Mouse (Mus musculus) CH12.LX (cell line): Measurements from ENCODE around the gene Zcwpw1. TPM values are rescaled to one million over a fixed set of nuclear protein-coding genes. Genes with fewer than 3 reads are reported as not detected.

Source experiments
- DNase-seq: peaks from one replicate; pipeline ENCODE4 v3.0.0-alpha.2; 2013; ENCODE audit errors: extremely low read depth
- H3K27ac ChIP-seq: 2 replicates; pipeline ENCODE4 v1.5.1; 2012; ENCODE audit warnings: low read depth, mild to moderate bottlenecking, control low read depth, moderate library complexity; ENCODE audit not compliant: insufficient read depth
- H3K27me3 ChIP-seq: replicated peaks from 2 replicates; pipeline ENCODE3; 2012; ENCODE audit warnings: inconsistent platforms
- H3K36me3 ChIP-seq, 2 experiments: replicated peaks in 1 of 2; 2 replicates each; pipeline versions ENCODE3 to v1.6.1; 2012; ENCODE audit warnings: inconsistent platforms in 1 of 2, low read length in 1 of 2, mild to moderate bottlenecking in 1 of 2, mixed read lengths in 1 of 2, moderate library complexity in 1 of 2; ENCODE audit not compliant: control insufficient read depth in 1 of 2, insufficient read depth in 1 of 2
- H3K4me1 ChIP-seq, 2 experiments: 2 replicates each; pipeline ENCODE4 v1.6.1; 2012; ENCODE audit warnings: inconsistent platforms in 1 of 2, moderate library complexity in 1 of 2; ENCODE audit not compliant: insufficient read depth in 2 of 2, control insufficient read depth in 1 of 2
- H3K4me2 ChIP-seq: 2 replicates; pipeline ENCODE4 v1.6.1; 2012; ENCODE audit warnings: low read depth, mild to moderate bottlenecking, control low read depth; ENCODE audit not compliant: poor library complexity, insufficient read depth, severe bottlenecking
- H3K4me3 ChIP-seq, 3 experiments: fragments of 150-350 bp in 1 of 3; sonication (generic) in 1 of 3; replicated peaks in 1 of 3; 2 replicates each; pipeline versions ENCODE3 to v1.5.1; 2011 to 2012; ENCODE audit warnings: low read depth in 2 of 3, low read length in 2 of 3, mild to moderate bottlenecking in 2 of 3, moderate library complexity in 2 of 3, control low read depth in 1 of 3, improper control_type of control experiment in 1 of 3, inconsistent platforms in 1 of 3, mixed read lengths in 1 of 3; ENCODE audit not compliant: poor library complexity in 1 of 3
- H3K79me2 ChIP-seq: replicated peaks from 2 replicates; pipeline ENCODE4 v1.6.1; 2012; ENCODE audit warnings: mild to moderate bottlenecking, moderate library complexity; ENCODE audit not compliant: control insufficient read depth, poor library complexity, insufficient read depth, severe bottlenecking; ENCODE audit errors: extremely low read depth
- H3K9ac ChIP-seq: 2 replicates; pipeline ENCODE4 v1.6.1; 2012; ENCODE audit warnings: low read depth, mild to moderate bottlenecking, control low read depth, moderate library complexity; ENCODE audit not compliant: insufficient read depth
- H3K9me3 ChIP-seq: replicated peaks from 2 replicates; pipeline ENCODE3; 2012; ENCODE audit warnings: low read length, inconsistent platforms, mixed read lengths
- BHLHE40 ChIP-seq: IDR thresholded peaks from 2 replicates; pipeline ENCODE4 v1.6.1; 2011; ENCODE audit warnings: mild to moderate bottlenecking, low read depth, low read length, improper control_type of control experiment
- CHD1 ChIP-seq: IDR thresholded peaks from 2 replicates; pipeline ENCODE4 v1.6.1; 2012; ENCODE audit warnings: low read depth, low read length, improper control_type of control experiment, inconsistent platforms
- CTCF ChIP-seq, 2 experiments: IDR thresholded peaks in 1 of 2; conservative IDR thresholded peaks in 1 of 2; 2 replicates each; pipeline ENCODE4 v1.5.1; 2011 to 2012; ENCODE audit warnings: low read depth in 2 of 2, low read length in 2 of 2, improper control_type of control experiment in 1 of 2, inconsistent platforms in 1 of 2, mild to moderate bottlenecking in 1 of 2, moderate library complexity in 1 of 2
- E2F4 ChIP-seq: IDR thresholded peaks from 2 replicates; pipeline ENCODE4 v1.6.1; 2011; ENCODE audit warnings: low read depth, low read length, improper control_type of control experiment; ENCODE audit not compliant: insufficient replicate concordance
- ELF1 ChIP-seq: IDR thresholded peaks from 2 replicates; pipeline ENCODE4 v1.6.1; 2014; ENCODE audit warnings: low read depth, mild to moderate bottlenecking, inconsistent platforms, low read length, improper control_type of control experiment
- ETS1 ChIP-seq: conservative IDR thresholded peaks from 2 replicates; pipeline ENCODE4 v1.6.1; 2012; ENCODE audit warnings: low read depth, mild to moderate bottlenecking, inconsistent platforms, low read length, improper control_type of control experiment, moderate library complexity
- GABPA ChIP-seq: IDR thresholded peaks from 2 replicates; pipeline ENCODE4 v1.6.1; 2012; ENCODE audit warnings: low read depth, low read length, improper control_type of control experiment, inconsistent platforms; ENCODE audit not compliant: insufficient replicate concordance
- KAT2A ChIP-seq: IDR thresholded peaks from 2 replicates; pipeline ENCODE4 v1.6.1; 2012; ENCODE audit warnings: low read length, improper control_type of control experiment, inconsistent platforms; ENCODE audit not compliant: insufficient replicate concordance
- MAFK ChIP-seq: IDR thresholded peaks from 2 replicates; pipeline ENCODE4 v1.6.1; 2011; ENCODE audit warnings: low read length, improper control_type of control experiment; ENCODE audit not compliant: insufficient replicate concordance
- MEF2A ChIP-seq: IDR thresholded peaks from 2 replicates; pipeline ENCODE4 v1.6.1; 2014; ENCODE audit warnings: low read depth, mild to moderate bottlenecking, inconsistent platforms, low read length, improper control_type of control experiment, borderline replicate concordance
- MXI1 ChIP-seq: IDR thresholded peaks from 2 replicates; pipeline ENCODE4 v1.6.1; 2011; ENCODE audit warnings: mild to moderate bottlenecking, low read depth, low read length, improper control_type of control experiment
- PAX5 ChIP-seq: IDR thresholded peaks from 2 replicates; pipeline ENCODE4 v1.6.1; 2012; ENCODE audit warnings: low read length, inconsistent platforms, mixed read lengths
- POLR2AphosphoS2 ChIP-seq: IDR thresholded peaks from 2 replicates; pipeline ENCODE4 v1.6.1; 2011; ENCODE audit warnings: low read depth, low read length, improper control_type of control experiment
- RCOR1 ChIP-seq: conservative IDR thresholded peaks from 2 replicates; pipeline ENCODE4 v1.6.1; 2012; ENCODE audit warnings: low read depth, mild to moderate bottlenecking, inconsistent platforms, low read length, improper control_type of control experiment
- TCF12 ChIP-seq: IDR thresholded peaks from 2 replicates; pipeline ENCODE4 v1.6.1; 2014; ENCODE audit warnings: low read depth, mild to moderate bottlenecking, inconsistent platforms, low read length, improper control_type of control experiment
- USF1 ChIP-seq: IDR thresholded peaks from 2 replicates; pipeline ENCODE4 v1.6.1; 2014; ENCODE audit warnings: low read depth, mild to moderate bottlenecking, inconsistent platforms, low read length, improper control_type of control experiment
- ZC3H11A ChIP-seq: IDR thresholded peaks from 2 replicates; pipeline ENCODE4 v1.6.1; 2012; ENCODE audit warnings: low read depth, mild to moderate bottlenecking, inconsistent platforms, low read length, improper control_type of control experiment
- ZKSCAN1 ChIP-seq: IDR thresholded peaks from 2 replicates; pipeline ENCODE4 v1.6.1; 2012; ENCODE audit warnings: low read depth, inconsistent platforms, low read length, improper control_type of control experiment, borderline replicate concordance
- ZMIZ1 ChIP-seq: IDR thresholded peaks from 2 replicates; pipeline ENCODE4 v1.6.1; 2012; ENCODE audit warnings: low read depth, mild to moderate bottlenecking, inconsistent platforms, low read length, improper control_type of control experiment
- ZNF384 ChIP-seq: IDR thresholded peaks from 2 replicates; pipeline ENCODE4 v1.6.1; 2012; ENCODE audit warnings: low read depth, low read length, improper control_type of control experiment, inconsistent platforms
- dilution Hi-C: fragments of 300-500 bp; cut with MboI; formaldehyde crosslinking; loops from 2 replicates; pipeline ENCODE4 v1.14.3; 2020; ENCODE audit warnings: low sequenced_read_pairs; ENCODE audit not compliant: extremely low pct_unique_long_range_greater_than_20kb, extremely low pct_ligation_motif_present
- in situ Hi-C: fragments of 300-500 bp; cut with MboI; formaldehyde crosslinking; loops from 3 replicates; pipeline ENCODE4 v1.14.3; 2019; ENCODE audit warnings: low sequenced_read_pairs, low pct_ligation_motif_present, low pct_unique_long_range_greater_than_20kb, mixed read lengths
- polyA plus RNA-seq: library from polyadenylated mRNA; unstranded; fragments of >175 nt; gene quantifications from 2 replicates; pipeline ENCODE4 v1.2.1, GENCODE M21; 2012; ENCODE audit warnings: low read depth; ENCODE audit not compliant: insufficient read length
- total RNA-seq, 2 experiments: library from RNA; depleted of rRNA; stranded (reverse); fragments of 300-350 nt in 1 of 2; fragments of >200 nt in 1 of 2; gene quantifications; 2 replicates each; pipeline ENCODE4 v1.2.3; 2012 to 2014

Gene Zcwpw1
- total and polyA plus RNA-seq, 3 experiments: 1.3 to 3.0 (median 2.8) TPM

DNA sequence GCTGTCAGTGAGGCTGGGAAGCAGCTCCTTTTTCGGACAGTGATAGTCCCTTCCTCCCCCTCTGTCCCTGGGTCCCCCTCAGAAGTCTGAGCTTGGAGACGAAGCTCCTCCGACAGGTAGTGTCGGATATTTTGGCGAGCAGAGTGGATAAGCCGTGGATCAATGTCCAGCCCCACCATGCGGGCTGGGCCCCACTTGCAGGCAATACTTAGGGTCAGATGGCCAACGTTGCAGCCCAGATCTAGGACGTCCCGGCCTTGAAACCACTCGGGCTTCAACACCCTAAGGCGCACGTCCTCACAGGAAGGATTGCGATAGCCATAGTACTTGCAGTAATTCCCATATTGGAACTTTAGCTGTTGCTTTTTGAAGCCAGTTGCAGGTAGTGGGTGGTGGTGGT is 3.1 kb upstream of the Zcwpw1 start:
- H3K79me2 ChIP-seq: peaks cover 39% of the 10 kb centered on the region
- peak overlapping the region; percentile 99 for H3K9ac ChIP-seq
- H3K4me1 ChIP-seq: peaks cover 19 to 58% of the 10 kb centered on the region in 2 experiments
- H3K36me3 ChIP-seq: peaks cover 35 to 55% of the 10 kb centered on the region in 2 experiments
- H3K27ac ChIP-seq: no peak overlapping the region
- peak overlapping the region; percentile 61 for H3K4me2 ChIP-seq
- no peak for DNase-seq
- peaks cover 2% of the 10 kb centered on the region for H3K9me3 ChIP-seq
- in situ Hi-C loops: no loop called here
- H3K4me3 ChIP-seq: peak overlapping the region in 2 of 3 experiments; percentile 67 to 76
- TF ChIP-seq ZC3H11A (no peak), MXI1 (no peak), GABPA (no peak)
- TF ChIP-seq, all 38 proteins: peak for 0
- H3K27me3 ChIP-seq: no peaks in the 10 kb centered on the region
- dilution Hi-C loops: no loop called here

DNA sequence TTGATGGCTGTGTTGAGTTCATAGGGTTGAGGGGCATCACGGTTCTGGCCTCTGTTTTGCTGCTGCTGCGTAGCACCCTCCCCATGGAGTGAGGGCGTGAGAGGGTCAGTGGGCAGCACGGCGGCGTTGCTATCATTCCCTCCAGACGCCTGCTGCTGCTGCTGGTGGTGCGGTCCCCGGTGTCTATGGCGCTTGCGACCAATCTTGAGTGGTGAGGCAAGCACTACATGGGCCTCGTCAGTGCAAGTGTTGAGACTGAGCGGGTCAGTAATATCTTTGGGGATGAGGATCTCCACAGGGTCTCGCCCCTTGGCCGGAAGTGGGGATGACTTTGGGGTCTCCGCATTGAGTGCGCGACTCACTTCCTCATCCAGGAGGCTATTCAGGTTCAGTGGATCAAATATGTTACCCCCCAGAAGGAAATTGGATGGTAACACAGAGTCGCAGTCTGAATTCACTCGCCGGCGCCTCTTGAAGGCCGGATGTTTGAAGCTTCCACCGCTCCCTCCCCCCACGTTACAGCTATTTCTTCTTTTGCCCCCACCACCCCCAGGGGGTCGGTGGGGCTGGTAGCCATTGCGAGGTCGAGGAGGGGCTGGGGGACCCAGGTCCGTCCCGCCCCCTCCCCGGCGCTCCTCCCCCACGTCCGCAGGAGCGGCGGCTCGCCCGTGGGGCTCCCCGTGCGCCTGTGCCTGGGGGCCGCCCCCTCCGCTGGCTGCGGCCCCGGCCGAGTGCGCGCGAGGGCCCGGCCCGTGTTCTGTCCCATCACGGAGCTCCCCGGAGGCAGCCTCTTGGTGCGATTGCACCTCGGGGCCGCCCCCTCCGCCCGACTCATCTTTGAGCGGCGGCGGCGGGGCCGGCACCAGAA is 2.2 kb upstream of the Zcwpw1 start:
- in situ Hi-C loops: no loop called here
- peak overlapping the region; percentile 99 for H3K9ac ChIP-seq
- TF ChIP-seq ELF1 (peak; percentile 25; the same call in 1 of the 2 replicates), BHLHE40 (peak; percentile 27; the same call in 1 of the 2 replicates), MXI1 (no peak)
- TF ChIP-seq, all 38 proteins: peak for 2
- peak; percentile 31 for DNase-seq
- peaks cover 32 to 47% of the 10 kb centered on the region in 2 experiments for H3K36me3 ChIP-seq
- peak overlapping the region; percentile 61 for H3K4me2 ChIP-seq
- H3K27ac ChIP-seq: peak overlapping the region; percentile 92
- dilution Hi-C loops: no loop called here
- H3K4me1 ChIP-seq: peaks cover 19 to 49% of the 10 kb centered on the region in 2 experiments
- H3K9me3 ChIP-seq: peaks cover 2% of the 10 kb centered on the region
- H3K79me2 ChIP-seq: peaks cover 32% of the 10 kb centered on the region
- peak overlapping the region; percentile 67 to 76 (median 73) for H3K4me3 ChIP-seq
- H3K27me3 ChIP-seq: no peaks in the 10 kb centered on the region

DNA sequence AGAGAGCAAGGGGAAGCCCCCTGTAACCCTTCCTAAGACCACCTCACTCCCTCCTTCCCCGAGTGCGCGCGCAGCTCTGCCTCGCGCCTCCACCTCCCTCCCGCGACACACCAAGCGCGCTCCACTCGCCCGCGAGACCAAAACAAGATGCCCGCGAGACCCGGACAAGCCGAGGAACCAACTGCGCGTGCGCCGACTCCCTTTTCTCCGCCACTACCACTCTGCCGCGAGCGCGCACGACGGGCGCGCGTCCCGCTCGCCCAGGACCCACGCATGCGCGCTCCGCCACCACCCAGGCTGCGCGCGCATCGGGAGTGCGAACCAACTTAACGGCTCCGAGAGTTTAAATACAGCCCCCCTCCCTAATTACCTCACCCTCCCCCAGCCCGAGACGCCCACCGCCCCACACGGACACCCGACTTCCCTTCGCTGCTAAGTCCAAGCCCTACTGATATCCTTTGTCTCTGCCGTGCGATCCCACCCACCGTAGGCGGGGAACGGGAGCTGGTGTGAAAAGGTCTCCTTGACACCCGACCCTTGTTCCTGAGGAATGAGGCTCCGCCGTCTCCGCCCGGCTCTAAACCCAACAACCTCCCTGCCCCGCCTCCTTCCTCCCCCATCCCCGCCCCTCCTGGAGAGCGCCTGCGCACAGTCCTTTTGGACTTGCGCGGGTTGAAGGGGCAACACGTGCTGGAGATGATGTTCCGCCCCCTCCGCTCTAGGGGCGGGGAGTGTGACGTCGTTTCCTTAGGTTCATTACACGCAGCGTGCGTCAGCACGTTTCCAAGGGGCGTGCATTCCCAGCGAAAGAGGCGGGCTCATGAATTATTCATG is 1.3 kb upstream of the Zcwpw1 start:
- Histone ChIP-seq H3K79me2 (peaks cover 32% of the 10 kb centered on the region), H3K4me2 (peak overlapping the region; percentile 57; the same call in 1 of the 2 replicates), H3K4me3 (peak overlapping the region; percentile 67 to 76 (median 73)), H3K9ac (peak overlapping the region; percentile 99), H3K36me3 (peaks cover 28 to 39% of the 10 kb centered on the region in 2 experiments), H3K9me3 (peaks cover 2% of the 10 kb centered on the region), H3K4me1 (peaks cover 19 to 45% of the 10 kb centered on the region in 2 experiments), H3K27ac (peak overlapping the region; percentile 92), H3K27me3 (no peaks in the 10 kb centered on the region)
- in situ Hi-C loops: no loop called here
- peak; percentile 100 for DNase-seq
- dilution Hi-C loops: no loop called here
- TF ChIP-seq KAT2A (0 out of 2 replicates have a peak, but pooled peaks have one; percentile 45), ZNF384 (no peak), USF1 (peak; percentile 82), ZKSCAN1 (no peak), RCOR1 (no peak; the same call in 1 of the 2 replicates), CTCF (conservative IDR thresholded peaks at IDR 0.05 in 1 of 2, IDR thresholded peaks at IDR 0.05 in 1 of 2; ENCODE audit: low read depth in 2 of 2, low read length in 2 of 2) (no peak), TCF12 (peak; percentile 34), E2F4 (0 out of 2 replicates have a peak, but pooled peaks have one; percentile 64), ZMIZ1 (peak; percentile 89), POLR2AphosphoS2 (peak; percentile 90), PAX5 (no peak), GABPA (no peak), MAFK (no peak), ELF1 (peak; percentile 65), MEF2A (no peak; the same call in 1 of the 2 replicates), ETS1 (peak; percentile 54), CHD1 (peak; percentile 88)
